Mouse (Mus musculus): ENCODE measurements around the gene Zmynd8.

Zmynd8 gene

GRCm38 (mm10) chr2:165898202-165899194, at the start of gene Zmynd8:
Gene Zmynd8 (minus strand): TSS chr2:165899016.
- no peak for DNase-seq (ENCODE audit: low spot score in 2 of 2)

- DNase-seq (ENCODE audit: low spot score in 2 of 2), result no peak
These were observed 49.2 kb upstream of the Zmynd8 start for GRCm38 (mm10) chr2:165948007-165948406.

- DNase-seq (ENCODE audit: low spot score in 2 of 2), result no peak
These were observed 47.3 kb upstream of the Zmynd8 start for GRCm38 (mm10) chr2:165946046-165946564.

- DNase-seq (ENCODE audit: low spot score in 2 of 2), result no peak
These were observed 45.9 kb upstream of the Zmynd8 start for GRCm38 (mm10) chr2:165944576-165945351.

- no peak for DNase-seq (ENCODE audit: low spot score in 2 of 2)
These were observed 44.3 kb upstream of the Zmynd8 start for GRCm38 (mm10) chr2:165943113-165943512.

- no peak for DNase-seq (ENCODE audit: low spot score in 2 of 2)
These were observed 37.3 kb upstream of the Zmynd8 start for GRCm38 (mm10) chr2:165936106-165936505.

- DNase-seq (ENCODE audit: low spot score in 2 of 2), result no peak
These were observed 28.9 kb upstream of the Zmynd8 start for GRCm38 (mm10) chr2:165927705-165928104.

- no peak for DNase-seq (ENCODE audit: low spot score in 2 of 2)
These were observed 27.4 kb upstream of the Zmynd8 start for GRCm38 (mm10) chr2:165926191-165926590.

- no peak for DNase-seq (ENCODE audit: low spot score in 2 of 2)
These were observed 26.3 kb upstream of the Zmynd8 start for GRCm38 (mm10) chr2:165925144-165925543.

- no peak for DNase-seq (ENCODE audit: low spot score in 2 of 2)
These were observed 25.9 kb upstream of the Zmynd8 start for GRCm38 (mm10) chr2:165924695-165925094.

- no peak for DNase-seq (ENCODE audit: low spot score in 2 of 2)
These were observed 24.9 kb upstream of the Zmynd8 start for GRCm38 (mm10) chr2:165923715-165924114.

GRCm38 (mm10) chr2:165922994-165923393, 24.2 kb upstream of the Zmynd8 start:
- no peak for DNase-seq (ENCODE audit: low spot score in 2 of 2)

- DNase-seq (ENCODE audit: low spot score in 2 of 2), result no peak
These were observed 23.4 kb upstream of the Zmynd8 start for GRCm38 (mm10) chr2:165922047-165922728.

- DNase-seq (ENCODE audit: low spot score in 2 of 2), result peak; percentile 81 to 95
These were observed 15.5 kb upstream of the Zmynd8 start for GRCm38 (mm10) chr2:165914298-165914697.

- no peak for DNase-seq (ENCODE audit: low spot score in 2 of 2)
These were observed 14.3 kb upstream of the Zmynd8 start for GRCm38 (mm10) chr2:165913073-165913472.

- DNase-seq (ENCODE audit: low spot score in 2 of 2), result no peak
These were observed 10.9 kb upstream of the Zmynd8 start for GRCm38 (mm10) chr2:165909731-165910130.

- DNase-seq (ENCODE audit: low spot score in 2 of 2), result no peak
These were observed 8.4 kb upstream of the Zmynd8 start for GRCm38 (mm10) chr2:165907199-165907598.

- no peak for DNase-seq (ENCODE audit: low spot score in 2 of 2)
These were observed 7.6 kb upstream of the Zmynd8 start for GRCm38 (mm10) chr2:165906332-165906945.

GRCm38 (mm10) chr2:165901127-165901384, 2.2 kb upstream of the Zmynd8 start:
- DNase-seq (ENCODE audit: low spot score in 2 of 2), result no peak

- DNase-seq (ENCODE audit: low spot score in 2 of 2), result no peak
These were observed 1.7 kb upstream of the Zmynd8 start for GRCm38 (mm10) chr2:165900351-165901126.

GRCm38 (mm10) chr2:165899923-165900322, 1.1 kb upstream of the Zmynd8 start:
- DNase-seq (ENCODE audit: low spot score in 2 of 2), result no peak
